Mouse (Mus musculus): ENCODE results near the gene Pakap.

The Pakap gene

DNA sequence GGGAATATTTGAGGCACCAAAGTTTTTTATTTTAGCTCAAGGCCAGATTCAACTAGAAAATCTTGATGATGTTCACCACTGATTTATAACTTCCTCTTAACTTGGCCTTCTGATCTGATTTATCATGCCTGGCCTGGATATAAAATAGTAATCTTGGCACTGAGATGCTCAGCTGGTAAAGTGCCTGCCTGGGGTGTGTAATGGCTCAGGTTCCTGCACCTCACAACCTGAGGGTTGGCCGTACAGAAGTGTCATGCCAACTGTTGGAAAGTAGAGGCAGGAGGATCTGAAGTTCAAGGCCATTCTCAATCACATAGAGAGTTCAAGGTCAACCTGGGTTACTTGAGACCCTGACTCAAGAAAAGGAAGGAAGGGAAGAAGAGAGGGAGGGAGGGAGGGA, 57.3 kb downstream of the Pakap start:
- no peak for DNase-seq (ENCODE audit: low read depth, low spot score)

DNA sequence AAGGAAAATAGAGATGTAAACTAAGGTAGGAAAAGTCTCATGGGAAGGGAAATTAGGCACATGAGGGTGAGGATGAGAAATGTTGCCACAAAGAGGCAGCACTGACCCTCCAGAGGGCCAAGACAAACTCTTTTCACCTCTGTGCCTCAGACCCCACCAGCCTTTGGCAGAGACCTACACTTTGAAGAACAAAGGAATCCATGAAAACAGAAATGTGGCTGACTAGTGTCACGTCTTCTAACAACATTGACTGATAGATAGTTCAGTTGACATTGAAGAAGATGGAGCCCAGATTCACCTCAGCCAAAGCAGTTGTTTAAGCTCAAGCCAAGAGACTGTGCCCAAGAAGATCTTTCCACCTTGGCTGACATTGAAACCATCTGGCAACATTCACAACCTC, 57.8 kb downstream of the Pakap start:
- no peak for DNase-seq (ENCODE audit: low read depth, low spot score)

DNA sequence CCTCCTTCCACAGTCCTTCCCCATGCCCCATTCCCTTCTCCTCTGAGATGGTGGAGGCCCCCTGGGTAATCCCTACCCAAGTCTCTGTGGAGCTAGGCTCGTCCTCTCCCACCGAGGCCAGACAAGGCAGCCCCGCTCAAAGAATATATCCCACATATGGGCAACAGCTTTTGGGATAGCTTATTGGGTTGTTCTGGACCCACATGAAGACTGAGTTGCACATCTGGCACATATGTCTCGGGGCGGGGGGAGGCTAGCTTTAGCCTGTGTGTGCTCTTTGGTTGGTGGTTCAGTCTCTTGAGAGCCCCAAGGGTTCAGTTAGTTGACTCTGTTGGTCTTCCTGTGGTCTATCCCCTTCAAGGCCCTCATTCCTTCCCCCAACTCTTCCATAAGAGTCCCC, 58.9 kb downstream of the Pakap start:
- DNase-seq (ENCODE audit: low read depth, low spot score), result no peak

DNA sequence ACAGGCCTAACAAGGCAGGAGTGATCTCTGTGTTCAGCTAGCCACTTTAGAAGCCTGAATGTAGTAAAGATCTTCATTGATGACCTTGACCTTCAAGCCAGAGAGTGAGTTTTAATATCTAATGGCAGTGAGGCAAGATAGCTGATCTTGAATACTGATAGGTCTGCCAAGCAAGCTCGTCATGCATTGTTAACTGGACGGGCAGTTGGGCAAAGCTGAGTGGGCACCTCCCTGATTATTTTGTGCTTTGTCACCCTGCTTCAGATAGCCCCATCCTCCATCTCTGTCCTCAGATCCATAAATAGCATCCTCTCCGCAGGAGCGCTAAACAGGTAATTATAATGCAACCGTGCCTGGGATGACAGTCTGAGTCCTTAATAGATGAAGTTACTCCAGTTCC, 64.4 kb downstream of the Pakap start:
- DNase-seq (ENCODE audit: low read depth, low spot score), result no peak

DNA sequence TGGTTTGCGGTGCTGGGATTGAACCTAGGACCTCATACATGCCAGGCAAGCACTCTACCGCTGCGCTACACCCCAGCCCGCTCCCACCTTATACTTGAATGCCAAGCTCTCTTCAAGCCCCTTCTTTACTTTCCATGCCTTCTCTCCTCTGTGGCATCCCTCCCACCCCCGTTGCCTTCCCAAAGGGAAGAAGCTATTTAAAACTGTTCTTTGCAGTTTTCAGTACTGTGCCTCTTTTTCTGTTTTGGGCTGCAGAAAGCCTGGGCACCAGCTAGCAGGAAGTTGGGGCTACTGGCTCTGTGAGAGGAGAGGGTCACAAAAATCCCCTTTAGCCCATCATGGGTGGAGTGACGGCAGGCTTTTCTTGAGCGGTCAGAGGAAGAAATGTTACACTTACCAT, 65.1 kb downstream of the Pakap start:
- no peak for DNase-seq (ENCODE audit: low read depth, low spot score)

DNA sequence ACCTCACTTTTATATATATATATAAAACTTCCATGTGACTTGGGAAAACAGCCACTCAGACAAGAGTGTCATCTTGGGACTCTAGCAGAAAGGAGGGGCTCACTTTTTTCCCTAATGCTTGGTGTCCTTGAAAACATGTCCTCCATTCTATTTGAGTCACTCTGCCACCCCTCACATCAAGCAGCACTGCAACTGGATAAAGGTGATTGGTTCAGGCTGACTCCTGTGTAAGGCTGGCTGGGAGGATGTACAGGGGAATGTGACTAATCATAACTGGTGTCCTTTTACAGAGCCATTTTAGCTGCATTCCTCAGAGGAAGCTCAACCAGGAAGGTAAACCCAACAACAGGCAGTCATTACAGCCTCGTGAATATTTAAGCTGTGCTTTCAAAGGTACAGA, 67.0 kb downstream of the Pakap start:
- no peak for DNase-seq (ENCODE audit: low read depth, low spot score)

DNA sequence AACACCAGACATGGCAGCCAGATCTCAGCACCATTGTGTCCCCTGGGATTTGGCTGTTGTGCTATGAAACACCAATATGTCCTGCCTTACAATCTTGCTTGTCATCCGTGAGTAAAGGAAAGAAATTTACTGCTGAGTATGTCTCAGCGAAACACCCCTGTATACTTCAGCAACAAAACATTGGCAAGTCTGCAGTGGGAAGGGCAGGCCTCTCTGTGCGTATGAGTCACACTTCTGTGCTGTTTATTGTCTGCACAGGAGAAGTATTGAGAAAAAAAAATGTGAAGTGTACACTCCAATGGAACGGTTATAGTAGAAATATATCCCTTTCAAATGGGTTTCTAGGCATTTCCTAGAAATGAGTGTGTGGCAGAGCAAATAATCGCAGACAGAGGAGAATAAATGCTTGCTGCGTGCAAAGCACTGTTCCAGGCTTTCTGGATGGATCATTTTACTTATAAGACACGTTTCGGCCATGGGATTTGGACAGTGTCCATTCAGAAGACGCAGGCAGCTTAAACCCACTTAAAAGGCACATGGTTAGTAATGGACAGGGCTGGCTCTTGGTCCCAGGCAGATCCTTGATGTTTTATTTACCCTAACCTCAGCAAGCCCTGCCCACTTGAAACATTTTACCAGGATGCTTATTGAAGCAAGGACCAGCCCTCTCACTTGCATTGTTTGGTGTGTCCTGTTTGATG, 69.0 kb downstream of the Pakap start:
- no peak for DNase-seq (ENCODE audit: low read depth, low spot score)

DNA sequence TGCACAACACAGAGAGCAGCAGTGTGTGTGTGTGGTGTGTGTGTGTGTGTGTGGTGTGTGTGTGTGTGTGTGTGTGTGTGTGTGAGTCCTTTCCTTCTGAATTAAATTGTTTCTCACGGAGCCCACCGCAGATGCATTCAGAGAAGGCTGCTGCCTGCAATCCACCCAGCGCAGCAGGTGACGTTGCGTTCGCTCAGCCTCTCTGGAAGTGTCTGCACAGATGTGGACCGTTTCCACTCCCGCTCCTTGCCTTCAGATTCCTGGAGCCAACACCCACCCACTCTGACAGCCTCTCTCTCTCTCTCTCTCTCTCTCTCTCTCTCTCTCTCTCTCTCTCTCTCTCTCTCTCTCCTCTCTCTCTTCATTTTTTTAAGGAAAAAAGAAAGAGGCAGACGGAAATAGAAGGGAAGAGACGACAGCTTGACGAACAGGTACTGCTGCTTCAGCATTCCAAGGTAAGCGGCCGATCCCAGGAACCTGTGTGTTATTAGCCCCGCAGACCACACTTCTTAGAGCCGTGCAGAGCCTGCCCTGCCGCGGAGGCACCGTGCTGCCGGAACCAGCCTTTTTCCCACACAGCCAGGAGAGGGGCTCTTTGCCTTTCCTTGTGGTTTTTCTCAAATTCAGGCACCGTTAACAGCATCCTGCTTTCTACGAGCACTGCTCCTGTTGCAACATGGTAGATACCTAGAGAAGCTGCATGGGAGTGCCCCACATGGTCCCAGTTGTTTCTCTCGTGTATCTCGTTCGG, 69.8 kb downstream of the Pakap start:
- no peak for DNase-seq (ENCODE audit: low read depth, low spot score)

DNA sequence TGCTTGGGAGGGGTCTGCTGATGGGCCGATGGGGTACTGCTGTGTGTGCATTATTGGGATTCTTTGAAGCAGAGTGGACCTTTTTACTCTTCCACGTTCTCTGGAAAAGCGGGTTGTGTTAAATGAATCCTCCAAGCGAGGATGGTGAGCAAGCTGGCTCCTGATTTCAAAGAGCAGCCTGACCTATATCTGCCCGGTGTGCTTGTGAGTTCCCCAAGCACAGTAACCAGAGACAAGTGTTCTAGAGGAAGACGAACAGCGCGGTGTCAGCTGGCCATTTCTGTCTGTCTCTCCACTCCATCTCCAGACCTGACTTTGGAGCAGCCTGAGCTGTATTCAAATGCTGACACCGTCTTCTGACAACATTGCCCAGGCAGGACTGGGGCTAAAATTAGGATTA, 71.0 kb downstream of the Pakap start:
- no peak for DNase-seq (ENCODE audit: low read depth, low spot score)

DNA sequence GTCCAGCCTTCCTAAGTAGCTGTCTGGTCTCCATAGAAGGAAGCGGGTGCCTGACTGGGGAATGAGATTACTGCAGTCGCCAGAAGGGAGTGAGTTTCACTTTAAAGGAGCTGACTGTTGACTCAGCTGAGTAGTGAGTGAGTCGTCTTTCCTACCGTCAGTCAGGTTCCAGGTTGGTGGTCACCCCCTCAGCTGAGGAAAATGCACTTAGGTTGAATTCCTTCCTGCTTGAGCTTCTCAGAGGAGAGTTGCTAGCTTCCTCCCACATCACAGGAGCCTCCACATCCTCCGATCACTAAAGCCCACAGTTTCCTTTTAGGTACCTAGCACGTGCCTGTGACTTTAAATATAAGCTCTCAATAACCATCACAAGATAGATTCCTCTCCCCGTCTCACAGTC, 72.2 kb downstream of the Pakap start:
- DNase-seq (ENCODE audit: low read depth, low spot score), result peak; percentile 73

DNA sequence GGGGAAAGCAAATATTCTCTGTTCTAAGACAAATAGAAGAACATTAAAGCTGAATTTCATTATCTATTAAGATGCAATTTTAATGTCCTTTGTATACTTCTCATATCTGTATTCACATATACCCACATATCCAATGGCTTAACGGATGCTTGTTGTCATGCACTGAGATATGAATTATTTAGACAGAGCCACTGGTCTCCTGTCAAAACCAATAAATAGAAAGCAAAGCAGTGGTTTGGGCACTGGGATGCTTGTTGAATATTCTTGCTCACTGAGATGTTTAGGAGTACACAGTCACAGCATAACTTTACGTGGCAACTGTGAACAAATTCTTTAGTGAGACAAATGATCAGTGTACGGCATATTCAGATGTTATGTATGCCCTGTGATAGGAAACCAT, 73.0 kb downstream of the Pakap start:
- DNase-seq (ENCODE audit: low read depth, low spot score), result no peak

DNA sequence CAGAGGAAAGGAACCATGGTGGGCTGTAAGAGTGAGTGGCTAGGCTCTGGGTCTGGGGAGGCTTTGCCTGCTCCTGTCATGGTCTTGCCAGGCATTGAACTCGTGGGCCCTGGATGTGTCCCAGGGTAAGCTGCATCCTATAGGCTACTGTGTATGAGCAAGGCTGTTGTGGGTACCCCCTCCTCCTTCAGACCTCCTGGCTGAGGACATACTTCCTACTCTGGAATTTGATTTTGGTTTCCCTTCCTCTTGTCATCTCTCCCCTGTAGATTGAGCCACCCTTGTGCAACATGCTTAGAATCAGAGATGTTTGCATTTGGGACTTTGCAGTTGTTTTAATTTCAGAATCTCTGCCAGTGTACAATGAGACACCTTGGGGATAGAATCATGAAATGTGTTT, 83.0 kb downstream of the Pakap start:
- no peak for DNase-seq (ENCODE audit: low read depth, low spot score)

DNA sequence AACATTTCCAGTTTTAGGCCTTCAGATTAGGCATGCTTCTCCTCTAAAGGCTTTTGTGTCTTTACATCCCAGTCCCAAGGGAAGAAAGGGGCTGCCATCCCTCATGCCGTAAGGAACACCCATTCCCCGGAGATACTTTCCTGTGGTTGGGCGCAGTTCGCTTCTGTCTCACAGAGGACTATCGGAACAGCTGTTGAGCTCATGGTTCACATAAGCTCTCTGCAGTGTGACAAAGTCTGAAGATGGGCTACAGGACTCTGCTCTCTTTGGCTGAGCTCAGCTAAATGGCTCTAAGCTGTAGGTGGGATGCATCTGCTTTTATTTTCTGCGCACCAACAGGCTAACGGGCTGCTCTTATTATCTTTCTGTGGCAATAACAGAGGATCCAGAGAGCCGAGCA, 83.6 kb downstream of the Pakap start:
- no peak for DNase-seq (ENCODE audit: low read depth, low spot score)

DNA sequence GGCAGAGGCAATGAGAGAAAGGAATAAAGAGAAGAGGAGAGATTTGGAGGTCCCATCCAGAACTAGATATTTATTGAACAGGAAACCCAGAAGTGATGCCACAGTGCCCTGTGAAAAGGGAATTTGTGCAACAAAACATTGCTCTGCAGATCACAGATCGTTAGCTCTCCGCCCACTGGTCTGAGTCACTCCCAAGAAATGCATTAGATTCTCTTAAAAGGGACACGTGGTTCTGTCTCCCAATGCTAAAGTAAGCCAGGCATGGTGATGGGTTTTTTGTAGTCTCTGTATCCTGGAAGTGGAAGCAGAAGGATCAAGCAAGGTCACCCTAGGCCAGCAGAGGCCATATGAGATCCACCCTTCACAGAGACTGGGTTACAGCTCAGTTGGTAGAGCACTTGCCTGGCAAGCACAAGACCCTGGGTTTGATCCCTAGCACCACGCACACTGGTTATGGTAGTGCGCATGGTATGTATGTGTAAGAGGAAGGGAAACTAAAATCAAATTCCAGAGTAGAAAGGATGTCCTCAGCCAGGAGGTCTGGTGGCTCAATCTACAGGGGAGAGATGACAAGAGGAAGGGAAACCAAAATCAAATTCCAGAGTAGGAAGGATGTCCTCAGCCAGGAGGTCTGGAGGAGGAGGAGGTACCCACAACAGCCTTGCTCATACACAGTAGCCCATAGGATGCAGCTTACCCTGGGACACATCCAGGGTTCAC, 84.4 kb downstream of the Pakap start:
- DNase-seq (ENCODE audit: low read depth, low spot score), result no peak

DNA sequence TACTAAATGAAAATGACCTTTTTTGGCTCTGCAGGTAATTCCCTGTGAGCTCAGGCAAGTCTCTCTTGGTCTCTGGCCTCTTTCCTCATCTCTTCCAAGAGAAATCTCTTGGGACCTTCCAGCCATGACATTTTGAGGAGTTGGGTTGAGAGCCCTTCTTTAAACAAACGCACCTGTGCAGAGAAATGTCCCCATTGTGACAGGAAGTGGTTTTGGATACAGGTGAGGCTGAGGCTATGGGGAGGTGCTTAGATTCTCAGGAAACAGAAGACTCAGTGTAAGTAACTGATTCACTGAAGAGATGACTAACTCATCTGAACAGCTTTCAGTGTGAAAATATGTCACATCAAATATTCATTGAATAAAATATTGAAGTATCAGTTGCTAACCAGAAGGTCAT, 88.0 kb downstream of the Pakap start:
- DNase-seq (ENCODE audit: low read depth, low spot score), result no peak

DNA sequence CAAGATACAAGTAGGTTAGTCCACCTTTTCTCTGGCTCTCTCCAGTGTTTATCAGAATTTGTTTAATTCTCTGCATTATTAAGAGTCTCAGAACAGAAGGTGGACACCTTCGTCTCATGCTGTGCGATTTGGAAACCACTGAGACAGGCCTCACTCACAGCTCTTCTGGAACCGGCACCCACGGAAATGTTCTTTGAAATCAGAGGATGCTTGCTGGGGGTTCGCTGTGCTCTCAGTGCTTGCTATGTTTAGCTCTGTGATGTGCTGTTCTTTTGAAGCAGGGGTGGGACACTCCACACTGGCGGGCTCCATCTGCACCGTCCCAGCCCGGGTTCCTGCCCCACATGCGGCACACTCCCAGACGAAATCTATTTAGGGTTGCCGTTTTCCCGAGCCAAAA, 88.4 kb downstream of the Pakap start:
- DNase-seq (ENCODE audit: low read depth, low spot score), result peak; percentile 20

DNA sequence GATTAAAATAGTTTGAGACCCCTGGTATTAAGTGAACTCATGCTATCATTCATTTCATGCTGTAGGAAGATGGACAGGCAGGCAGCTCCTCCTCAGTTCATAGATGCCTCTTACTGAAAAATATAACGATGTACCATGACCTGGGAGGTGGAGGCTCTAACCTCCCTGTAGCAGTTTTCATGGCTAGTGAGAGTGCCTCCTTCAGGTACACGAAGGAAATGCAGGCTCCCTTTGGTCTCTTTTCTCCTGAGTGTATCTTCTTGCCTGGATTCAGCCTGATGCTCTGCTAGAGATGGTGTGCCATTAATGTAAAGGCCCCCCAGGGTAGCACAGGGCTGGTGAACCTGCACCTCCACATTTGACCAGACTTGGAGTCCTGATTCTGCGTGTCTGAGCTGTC, 88.9 kb downstream of the Pakap start:
- no peak for DNase-seq (ENCODE audit: low read depth, low spot score)

DNA sequence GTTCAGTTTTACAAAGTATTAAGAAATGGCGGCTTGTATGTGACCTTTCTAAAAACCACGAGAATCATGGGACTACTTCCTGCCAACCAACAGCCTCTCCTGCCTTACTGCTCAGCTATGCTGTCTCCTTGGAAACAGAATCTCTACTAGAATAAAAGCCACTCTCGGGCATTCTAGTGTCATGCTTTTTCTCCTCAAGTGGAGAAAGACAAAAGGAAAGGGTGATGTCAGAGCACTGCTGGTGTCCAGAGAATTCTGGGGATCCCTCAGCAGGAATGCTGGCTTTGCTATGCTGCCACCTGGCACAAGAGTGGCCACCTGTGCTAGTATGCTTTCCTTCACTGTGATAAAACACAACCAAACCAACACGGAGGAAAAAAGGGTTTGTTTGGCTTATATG, 92.5 kb downstream of the Pakap start:
- no peak for DNase-seq (ENCODE audit: low read depth, low spot score)

DNA sequence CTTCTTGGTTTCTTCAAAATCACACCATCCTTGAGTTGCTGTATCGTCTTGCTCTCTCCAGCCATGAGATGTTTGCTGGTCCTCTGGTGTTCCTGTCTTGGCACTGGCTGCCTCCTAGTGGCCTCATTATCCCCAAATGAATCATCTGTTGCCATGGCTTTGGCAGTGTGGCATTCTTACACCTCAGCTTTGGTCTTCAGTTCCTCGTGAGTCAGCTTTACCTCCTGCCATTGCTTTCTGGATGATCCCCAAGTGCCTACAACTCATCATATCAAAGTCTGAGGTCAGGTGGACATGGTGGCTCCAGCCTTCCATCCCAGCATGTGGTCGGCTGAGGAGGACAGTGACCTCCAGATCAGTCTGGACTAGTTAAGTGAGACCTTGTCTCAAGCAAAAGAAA, 98.1 kb downstream of the Pakap start:
- no peak for DNase-seq (ENCODE audit: low read depth, low spot score)

DNA sequence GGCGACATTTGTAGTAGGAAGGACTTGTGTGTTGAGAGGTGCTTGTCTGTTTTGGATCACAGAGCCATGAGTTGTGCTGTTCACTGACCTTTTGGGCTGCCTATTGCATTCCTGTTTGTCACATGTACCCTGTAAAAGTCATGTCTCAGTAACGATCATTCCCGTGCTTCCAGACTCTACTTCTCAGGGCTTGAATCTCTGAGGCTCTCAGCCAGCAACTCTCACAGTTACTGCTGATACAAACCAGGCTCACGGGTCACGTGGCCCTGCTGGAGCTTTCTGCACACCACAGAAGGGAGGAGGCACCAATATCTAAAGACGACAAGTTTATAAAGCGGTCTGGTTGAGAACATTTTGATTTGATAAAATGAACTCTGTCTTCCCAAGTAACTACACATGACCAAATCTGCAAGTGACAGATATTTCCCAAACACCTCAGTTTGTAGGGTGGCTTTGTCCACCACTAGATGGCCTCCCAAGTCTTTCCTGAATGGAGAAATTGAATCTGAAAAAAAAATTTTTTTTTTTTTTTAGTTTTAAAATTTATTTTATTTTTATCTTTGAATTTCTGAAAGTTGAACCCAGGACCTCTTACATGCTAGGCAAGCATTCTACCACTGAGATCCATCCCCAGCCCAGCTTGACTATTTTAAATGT, 103.0 kb downstream of the Pakap start:
- no peak for DNase-seq (ENCODE audit: low read depth, low spot score)

DNA sequence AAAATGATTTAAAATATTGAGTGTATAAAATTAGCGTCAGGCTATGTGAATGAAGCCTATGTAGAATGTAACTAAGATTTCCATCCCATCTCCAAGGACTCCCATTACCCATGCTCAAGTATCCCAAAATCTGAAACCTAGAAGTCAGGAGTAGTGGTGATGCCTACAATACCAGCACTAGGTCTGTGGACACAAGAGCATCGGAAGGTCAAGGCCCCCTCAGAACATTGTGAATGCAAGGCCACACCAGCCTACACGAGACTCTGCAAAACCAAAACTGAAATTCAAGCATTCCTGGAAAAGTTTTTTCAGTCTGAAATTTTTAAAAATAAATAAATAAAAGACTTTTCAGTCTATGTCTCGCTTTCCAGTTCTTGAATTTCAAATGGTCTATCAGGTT, 104.6 kb downstream of the Pakap start:
- DNase-seq (ENCODE audit: low read depth, low spot score), result no peak
